Mouse (Mus musculus) heart, embryonic 14.5 days (tissue): ENCODE measurements at regions not wholly inside any gene's neighbourhood (a gene's known extent, or its start where the extent isn't known, plus 50 kb on each side); places are given as distances from the start of the nearest gene placed in this dataset.

ENCODE experiments used
- ATAC-seq: fragments of 200-750 bp; cut with Nextera tagmentation; 2 replicates; pipeline ENCODE4 v1.8.0; 2017; ENCODE audit warnings: low read depth, moderate TSS enrichment; ENCODE audit not compliant: insufficient number of reproducible peaks, insufficient read depth, low FRiP score
- H3K27ac ChIP-seq, 2 experiments: fragments of 200-500 bp in 1 of 2; fragments of 300-500 bp in 1 of 2; sonication (generic) in 1 of 2; replicated peaks in 1 of 2; 2 replicates each; pipeline ENCODE4 v1.5.1; 2012 to 2014; ENCODE audit warnings: low read depth in 2 of 2, low read length in 2 of 2, control low read depth in 1 of 2, mild to moderate bottlenecking in 1 of 2, mixed read lengths in 1 of 2; ENCODE audit not compliant: control insufficient read depth in 1 of 2, insufficient read depth in 1 of 2
- H3K27me3 ChIP-seq: fragments of 300-500 bp; sonication (generic); 2 replicates; pipeline ENCODE4 v1.6.1; 2014; ENCODE audit warnings: mild to moderate bottlenecking, low read length, control low read depth; ENCODE audit not compliant: control insufficient read depth, insufficient read depth
- H3K36me3 ChIP-seq: fragments of 300-500 bp; sonication (generic); 2 replicates; pipeline ENCODE4 v1.6.1; 2014; ENCODE audit warnings: mild to moderate bottlenecking, control low read depth, low read length, mixed read lengths; ENCODE audit not compliant: control insufficient read depth, insufficient read depth
- H3K4me1 ChIP-seq, 2 experiments: fragments of 200-500 bp in 1 of 2; fragments of 300-500 bp in 1 of 2; sonication (generic) in 1 of 2; 2 replicates each; pipeline ENCODE4 v1.6.1; 2012 to 2014; ENCODE audit warnings: low read length in 2 of 2, control low read depth in 1 of 2, mixed read lengths in 1 of 2; ENCODE audit not compliant: control insufficient read depth in 2 of 2, insufficient read depth in 2 of 2
- H3K4me2 ChIP-seq: fragments of 300-500 bp; sonication (generic); 2 replicates; pipeline ENCODE4 v1.6.1; 2014; ENCODE audit warnings: mild to moderate bottlenecking, low read length
- H3K4me3 ChIP-seq, 2 experiments: fragments of 200-500 bp in 1 of 2; fragments of 300-500 bp in 1 of 2; sonication (generic) in 1 of 2; 2 replicates each; pipeline ENCODE4 v1.5.1; 2012 to 2014; ENCODE audit warnings: low read length in 2 of 2, mild to moderate bottlenecking in 2 of 2, control low read depth in 1 of 2, low read depth in 1 of 2, moderate library complexity in 1 of 2; ENCODE audit not compliant: control insufficient read depth in 1 of 2, insufficient read depth in 1 of 2
- H3K9ac ChIP-seq: fragments of 300-500 bp; sonication (generic); 2 replicates; pipeline ENCODE4 v1.6.1; 2014; ENCODE audit warnings: mild to moderate bottlenecking, low read length
- H3K9me3 ChIP-seq: fragments of 300-500 bp; sonication (generic); 2 replicates; pipeline ENCODE4 v1.6.1; 2016; ENCODE audit warnings: low read length, control low read depth; ENCODE audit not compliant: control insufficient read depth
- WGBS: fragments of 180-500 bp; shearing (Covaris S2); extraction: QIAGEN DNeasy Blood & Tissue Kit; methylation state at CpG from one replicate; pipeline ENCODE4 v1.1.7; 2014; 5-methylcytosine and 5-hydroxymethylcytosine counted together

- H3K36me3 ChIP-seq = no peaks in the 10 kb centered on the region
- H3K4me3 ChIP-seq = no peak overlapping the region
- H3K9ac ChIP-seq = no peak overlapping the region
- H3K27ac ChIP-seq = no peak overlapping the region
- H3K27me3 ChIP-seq = no peaks in the 10 kb centered on the region
- ATAC-seq = no peak
- no peaks in the 10 kb centered on the region for H3K9me3 ChIP-seq
- no peak overlapping the region for H3K4me2 ChIP-seq
- no peaks in the 10 kb centered on the region for H3K4me1 ChIP-seq
- 87% methylated on average over 2 of the region's 2 CpGs for WGBS
These were observed 345.2 kb upstream of the Klf6 start for GRCm38 (mm10) chr13:5516088-5516487.

DNA sequence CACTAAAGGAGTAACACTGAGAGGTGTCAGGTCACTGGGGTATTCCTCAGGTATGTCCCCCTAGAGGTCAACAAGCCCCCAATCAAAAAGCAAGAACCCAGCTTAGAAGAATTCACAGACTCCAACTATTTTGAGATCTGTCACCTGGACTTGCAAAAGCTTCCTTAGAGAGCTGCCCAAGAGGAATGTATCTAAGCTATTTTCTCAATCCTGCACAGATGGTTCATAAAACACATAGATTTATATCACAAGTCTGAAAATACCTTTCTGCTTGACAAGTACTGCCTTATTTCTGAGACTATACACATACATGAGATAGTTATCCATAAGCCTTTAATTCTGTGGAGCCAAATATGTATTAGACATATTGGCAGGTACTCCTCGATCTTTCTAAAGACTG, 342.1 kb upstream of the Klf6 start:
- no peak for ATAC-seq
- 87% methylated on average over 1 of the region's 1 CpGs for WGBS

GRCm38 (mm10) chr13:5519600-5519999, 341.7 kb upstream of the Klf6 start:
- no peak overlapping the region for H3K4me2 ChIP-seq
- no peak overlapping the region for H3K4me3 ChIP-seq
- H3K4me1 ChIP-seq = no peaks in the 10 kb centered on the region
- no peak overlapping the region for H3K9ac ChIP-seq
- no peaks in the 10 kb centered on the region for H3K9me3 ChIP-seq
- no peaks in the 10 kb centered on the region for H3K36me3 ChIP-seq
- H3K27ac ChIP-seq = no peak overlapping the region
- 71% methylated on average over 1 of the region's 1 CpGs for WGBS
- H3K27me3 ChIP-seq = no peaks in the 10 kb centered on the region
- ATAC-seq = no peak

More for the DNA sequence above, 342.1 kb upstream of the Klf6 start:
- Histone ChIP-seq H3K9ac (no peak overlapping the region), H3K9me3 (no peaks in the 10 kb centered on the region), H3K4me3 (no peak overlapping the region), H3K36me3 (no peaks in the 10 kb centered on the region), H3K4me2 (no peak overlapping the region), H3K27me3 (no peaks in the 10 kb centered on the region), H3K27ac (no peak overlapping the region), H3K4me1 (no peaks in the 10 kb centered on the region)

- WGBS = 97% methylated on average over 1 of the region's 1 CpGs
- Histone ChIP-seq H3K4me2 (no peak overlapping the region), H3K27me3 (no peaks in the 10 kb centered on the region), H3K27ac (no peak overlapping the region), H3K9me3 (no peaks in the 10 kb centered on the region), H3K9ac (no peak overlapping the region), H3K4me3 (no peak overlapping the region), H3K4me1 (no peaks in the 10 kb centered on the region), H3K36me3 (no peaks in the 10 kb centered on the region)
- no peak for ATAC-seq
These were observed 333.9 kb upstream of the Klf6 start for GRCm38 (mm10) chr13:5527400-5527799.

DNA sequence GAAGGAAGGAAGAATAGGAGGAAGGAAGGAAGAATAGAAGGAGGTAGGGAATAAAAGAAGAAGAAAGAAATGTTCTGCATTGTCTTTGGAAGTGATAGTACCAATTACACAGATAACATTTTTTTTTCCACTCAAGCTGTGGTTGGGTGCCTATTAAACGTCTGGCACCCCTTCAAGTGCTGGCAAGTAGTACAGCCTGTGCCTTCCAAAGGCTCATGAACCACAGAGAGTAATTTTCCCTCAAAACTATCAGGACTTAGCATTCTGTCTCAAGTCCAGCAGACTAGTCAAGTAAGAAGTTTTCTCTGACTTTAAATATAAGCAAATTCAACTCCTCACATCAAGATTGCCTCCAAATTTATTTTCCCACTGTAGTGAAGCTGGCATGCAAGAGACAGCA, 321.0 kb upstream of the Klf6 start:
- no peak for ATAC-seq
- WGBS = 22% methylated on average over 1 of the region's 1 CpGs

DNA sequence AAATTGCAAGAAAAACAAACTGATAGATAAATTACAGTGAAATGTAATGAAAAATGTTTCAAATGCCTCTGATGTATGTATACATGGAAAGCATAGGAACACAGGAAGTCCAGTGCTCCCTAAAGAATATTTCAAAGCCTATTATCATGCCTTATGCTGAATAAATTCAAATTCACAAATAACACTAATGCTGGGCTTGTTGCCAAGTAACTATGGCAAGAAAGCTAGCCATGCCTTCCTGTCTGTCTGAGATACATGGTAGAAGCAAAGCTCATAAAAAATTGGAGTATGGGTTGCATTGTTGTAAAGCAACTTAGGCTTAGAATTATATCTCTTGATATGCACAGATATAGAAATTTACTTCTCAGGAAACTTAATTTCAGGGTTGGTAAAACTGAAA, 315.8 kb upstream of the Klf6 start:
- no peak overlapping the region for H3K4me3 ChIP-seq
- no peak overlapping the region for H3K9ac ChIP-seq
- H3K9me3 ChIP-seq = no peaks in the 10 kb centered on the region
- no peaks in the 10 kb centered on the region for H3K27me3 ChIP-seq
- H3K4me2 ChIP-seq = no peak overlapping the region
- no peaks in the 10 kb centered on the region for H3K36me3 ChIP-seq
- no peak overlapping the region for H3K27ac ChIP-seq
- ATAC-seq = no peak
- H3K4me1 ChIP-seq = peaks cover 2 to 13% of the 10 kb centered on the region in 2 experiments

More for the DNA sequence above, 321.0 kb upstream of the Klf6 start:
- Histone ChIP-seq H3K36me3 (no peaks in the 10 kb centered on the region), H3K27ac (no peak overlapping the region), H3K9me3 (no peaks in the 10 kb centered on the region), H3K27me3 (no peaks in the 10 kb centered on the region), H3K4me2 (no peak overlapping the region), H3K9ac (no peak overlapping the region), H3K4me3 (no peak overlapping the region), H3K4me1 (no peaks in the 10 kb centered on the region)

DNA sequence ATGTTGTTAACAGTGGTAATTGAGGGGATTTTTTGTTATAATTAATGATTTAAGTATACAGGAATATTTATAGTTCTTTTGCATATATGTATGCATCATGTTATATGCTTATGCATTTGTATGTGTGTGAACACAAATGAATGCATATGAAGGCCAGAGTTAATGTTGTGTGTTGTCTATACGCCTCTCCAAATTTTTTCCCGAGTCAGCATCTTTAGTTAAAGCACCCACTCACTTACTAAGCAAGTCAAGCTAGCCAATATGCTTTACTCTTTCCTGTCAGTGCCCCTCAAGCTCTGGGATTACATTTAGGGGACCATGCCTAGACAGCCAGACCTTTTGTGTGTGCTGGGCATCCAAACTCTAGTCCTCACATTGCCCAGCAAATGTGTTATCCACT, 315.3 kb upstream of the Klf6 start:
- Histone ChIP-seq H3K9me3 (no peaks in the 10 kb centered on the region), H3K9ac (no peak overlapping the region), H3K27ac (no peak overlapping the region), H3K36me3 (no peaks in the 10 kb centered on the region), H3K4me3 (no peak overlapping the region), H3K4me1 (peaks cover 2 to 13% of the 10 kb centered on the region in 2 experiments), H3K27me3 (no peaks in the 10 kb centered on the region), H3K4me2 (no peak overlapping the region)
- no peak for ATAC-seq
- WGBS = 83% methylated on average over 2 of the region's 2 CpGs

- no peak for ATAC-seq
- 5% methylated on average over 1 of the region's 1 CpGs for WGBS
- H3K27ac ChIP-seq = peak overlapping the region; percentile 1 to 12; a peak in 1 of 4 replicates
These were observed 314.3 kb upstream of the Klf6 start for GRCm38 (mm10) chr13:5546937-5547336.

More at GRCm38 (mm10) chr13:5546937-5547336, 314.3 kb upstream of the Klf6 start:
- Histone ChIP-seq H3K36me3 (no peaks in the 10 kb centered on the region), H3K9me3 (no peaks in the 10 kb centered on the region), H3K9ac (no peak overlapping the region), H3K27me3 (no peaks in the 10 kb centered on the region), H3K4me3 (no peak overlapping the region), H3K4me2 (no peak overlapping the region), H3K4me1 (peaks cover 2 to 13% of the 10 kb centered on the region in 2 experiments)
